Mouse (Mus musculus) NIH3T3 (cell line): Measurements from ENCODE around the gene Slc22a7.

Experiments used
- DNase-seq: peaks from one replicate; pipeline ENCODE4 v3.0.0-alpha.2; 2012; ENCODE audit warnings: low read depth

The Slc22a7 gene

DNA sequence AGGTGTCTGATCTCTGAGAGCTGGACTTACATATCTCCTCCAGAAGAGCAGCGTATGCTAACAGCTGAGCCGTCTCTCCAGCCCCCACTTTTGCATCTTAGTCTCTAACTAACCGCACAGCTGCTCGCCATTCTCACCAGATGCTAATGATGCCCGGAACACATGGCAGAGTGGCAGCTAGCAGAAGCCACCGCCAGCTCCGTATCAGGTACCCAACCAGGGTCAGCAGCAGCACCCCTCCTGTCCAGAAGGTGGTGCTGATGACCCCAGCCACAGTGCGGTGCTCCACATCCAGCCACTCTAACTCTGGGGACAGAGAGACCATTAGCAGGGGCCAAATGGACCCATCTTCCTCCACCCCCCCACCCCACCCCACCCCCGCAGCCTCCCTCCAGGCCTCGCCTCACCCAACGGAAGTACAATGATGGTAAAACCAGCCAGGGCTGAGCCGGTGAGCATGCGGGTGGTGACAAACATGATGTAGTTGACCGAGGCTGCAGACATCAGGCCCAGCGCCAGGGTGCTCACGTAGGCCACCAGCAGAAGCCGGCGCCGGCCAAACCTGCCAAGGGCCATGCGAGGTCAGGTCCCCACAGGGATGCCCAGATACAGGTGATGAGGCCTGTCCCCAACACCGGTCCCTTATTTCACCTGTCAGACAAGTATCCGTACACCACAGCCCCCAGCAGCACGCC is 1.4 kb downstream of the Slc22a7 start:
- no peak for DNase-seq

DNA sequence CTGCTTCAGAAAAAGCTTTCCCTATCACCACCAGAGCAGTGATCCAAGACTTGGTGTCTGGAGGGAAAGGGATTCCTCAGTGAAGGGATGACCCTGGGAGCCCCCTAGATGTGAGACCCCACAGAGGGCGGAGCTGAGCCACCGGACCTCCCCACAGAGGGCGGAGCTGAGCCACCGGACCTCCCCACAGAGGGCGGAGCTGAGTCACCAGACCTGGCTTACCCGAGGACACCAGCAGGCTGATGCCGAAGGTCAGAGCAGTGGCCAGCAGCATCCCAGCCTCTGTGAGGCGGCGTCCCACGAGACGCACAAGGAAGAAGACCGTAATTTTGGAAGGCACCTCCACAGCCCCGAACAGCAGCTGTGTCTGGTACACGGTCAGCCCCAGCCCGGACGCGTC is 4.6 kb downstream of the Slc22a7 start:
- DNase-seq = no peak

DNA sequence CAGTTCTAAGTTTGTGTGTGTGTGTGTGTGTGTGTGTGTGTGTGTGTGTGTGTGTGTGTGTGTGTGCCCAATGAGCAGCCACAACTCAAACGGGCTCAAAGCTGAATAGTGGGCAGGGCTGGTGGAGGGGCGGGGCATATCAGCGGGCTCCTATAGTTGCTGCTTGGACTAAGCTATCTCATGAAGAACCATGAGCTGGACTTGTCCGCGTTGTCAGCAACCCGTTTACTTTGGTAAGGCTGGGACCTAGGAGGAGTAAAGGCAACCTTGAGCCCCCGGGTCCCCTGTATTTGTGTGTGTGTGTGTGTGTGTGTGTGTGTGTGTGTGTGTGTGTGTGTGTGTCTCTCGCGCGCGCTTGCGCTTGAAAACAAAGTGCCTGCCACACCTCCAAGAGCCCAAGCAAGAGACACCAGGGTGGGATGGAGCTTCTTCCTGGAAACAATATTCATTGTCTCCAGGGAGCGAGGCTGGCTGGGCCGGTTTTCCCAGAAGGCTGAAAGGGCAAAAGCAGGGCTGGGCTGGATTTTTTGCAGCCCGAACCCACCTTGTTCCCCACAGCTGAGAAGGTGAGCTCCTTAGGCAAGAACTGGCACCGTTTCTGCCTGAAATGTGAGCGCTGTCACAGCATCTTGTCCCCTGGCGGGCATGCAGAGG is 9.4 kb downstream of the Slc22a7 start, which contains the start of gene Crip3:
Crip3 (plus strand) TSS at position 166 of the 654 bp plus-strand sequence.
- no peak for DNase-seq

DNA sequence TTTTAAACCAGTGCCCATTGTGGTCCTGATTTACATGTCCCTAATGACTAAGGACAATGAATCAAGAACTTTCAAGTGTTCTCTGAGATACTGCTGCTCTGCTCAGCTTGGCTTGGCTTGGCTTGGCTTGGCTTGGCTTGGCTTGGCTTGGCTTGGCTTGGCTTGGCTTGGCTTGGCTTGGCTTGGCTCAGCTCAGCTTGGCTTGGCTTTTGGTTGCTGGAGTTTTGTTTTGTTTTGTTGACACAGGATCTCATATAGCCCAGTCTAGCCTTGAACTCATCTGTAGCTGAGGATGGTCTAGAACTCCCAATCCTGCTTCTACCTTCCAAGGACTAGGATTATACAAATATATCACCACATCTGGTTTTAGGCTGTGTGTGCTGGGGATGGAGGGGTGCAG is 11.8 kb downstream of the Slc22a7 start:
- DNase-seq = no peak

- peak; percentile 18 for DNase-seq
Measured at GRCm38 (mm10) chr17:46419717-46420116, 18.5 kb downstream of the Slc22a7 start.

DNA sequence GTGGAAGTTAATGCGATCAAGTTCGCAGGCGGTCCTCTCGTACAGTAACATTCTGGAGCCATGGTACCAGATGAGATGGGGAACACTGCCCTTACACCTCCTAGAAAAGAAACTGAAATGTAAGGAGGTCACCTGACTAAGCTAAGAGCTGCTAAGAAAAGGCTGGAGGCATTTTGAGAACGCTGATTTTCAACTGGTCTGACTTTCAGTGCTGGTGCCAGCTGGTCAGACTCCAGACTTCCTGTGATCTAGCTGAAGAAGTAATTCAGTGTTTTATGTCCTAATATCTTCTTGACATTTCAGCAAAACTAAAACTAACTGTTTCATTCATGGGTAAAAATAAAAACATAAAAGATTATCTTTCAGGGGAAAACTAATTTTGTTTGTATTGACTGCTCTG is 19.6 kb downstream of the Slc22a7 start:
- peak; percentile 63 for DNase-seq

GRCm38 (mm10) chr17:46408478-46408877 is 29.8 kb downstream of the Slc22a7 start:
- DNase-seq = peak; percentile 20

DNA sequence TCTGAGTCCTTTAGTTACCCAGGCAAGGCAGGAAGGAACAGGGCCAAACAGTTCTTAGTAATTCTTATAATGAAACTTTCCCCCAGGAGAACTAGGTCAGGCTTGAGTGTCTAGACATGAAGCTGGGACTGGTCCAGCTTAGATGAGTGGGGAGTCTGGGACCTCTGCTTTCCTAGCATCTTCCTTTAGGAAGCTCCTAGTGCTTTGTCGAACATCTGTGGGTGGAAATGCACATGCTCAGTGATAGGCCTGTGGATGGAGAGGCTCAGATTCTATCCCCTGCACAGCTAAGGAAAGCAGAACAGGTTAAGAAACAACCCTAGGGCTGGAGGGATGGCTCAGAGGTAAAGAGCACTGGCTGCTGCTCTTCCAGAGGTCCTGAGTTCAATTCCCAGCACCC is 43.6 kb downstream of the Slc22a7 start:
- no peak for DNase-seq

- DNase-seq = peak; percentile 80
Measured at GRCm38 (mm10) chr17:46393012-46393411, 45.2 kb downstream of the Slc22a7 start.

DNA sequence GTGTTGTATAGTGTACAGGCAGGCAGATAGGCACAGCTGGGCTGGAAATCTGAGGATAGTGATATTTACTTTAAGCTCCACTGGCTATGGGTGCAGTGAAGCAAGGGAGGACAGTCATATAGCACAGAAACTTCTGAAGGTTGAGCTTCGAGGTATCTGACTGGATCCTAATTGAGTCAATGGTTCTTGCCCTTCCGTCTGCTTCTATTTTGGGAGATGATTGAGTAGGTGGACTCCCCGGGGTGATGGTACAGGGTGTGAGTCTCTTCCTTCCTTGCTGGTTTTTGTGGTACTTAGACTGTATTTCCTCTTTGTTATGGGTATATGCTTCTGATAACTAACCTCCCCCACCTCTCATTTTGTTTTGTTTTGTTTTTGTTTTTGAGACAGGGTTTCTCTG is 50.1 kb downstream of the Slc22a7 start:
- DNase-seq = no peak

- DNase-seq = peak; percentile 39
Measured at GRCm38 (mm10) chr17:46384061-46384801, 54.0 kb downstream of the Slc22a7 start.

DNA sequence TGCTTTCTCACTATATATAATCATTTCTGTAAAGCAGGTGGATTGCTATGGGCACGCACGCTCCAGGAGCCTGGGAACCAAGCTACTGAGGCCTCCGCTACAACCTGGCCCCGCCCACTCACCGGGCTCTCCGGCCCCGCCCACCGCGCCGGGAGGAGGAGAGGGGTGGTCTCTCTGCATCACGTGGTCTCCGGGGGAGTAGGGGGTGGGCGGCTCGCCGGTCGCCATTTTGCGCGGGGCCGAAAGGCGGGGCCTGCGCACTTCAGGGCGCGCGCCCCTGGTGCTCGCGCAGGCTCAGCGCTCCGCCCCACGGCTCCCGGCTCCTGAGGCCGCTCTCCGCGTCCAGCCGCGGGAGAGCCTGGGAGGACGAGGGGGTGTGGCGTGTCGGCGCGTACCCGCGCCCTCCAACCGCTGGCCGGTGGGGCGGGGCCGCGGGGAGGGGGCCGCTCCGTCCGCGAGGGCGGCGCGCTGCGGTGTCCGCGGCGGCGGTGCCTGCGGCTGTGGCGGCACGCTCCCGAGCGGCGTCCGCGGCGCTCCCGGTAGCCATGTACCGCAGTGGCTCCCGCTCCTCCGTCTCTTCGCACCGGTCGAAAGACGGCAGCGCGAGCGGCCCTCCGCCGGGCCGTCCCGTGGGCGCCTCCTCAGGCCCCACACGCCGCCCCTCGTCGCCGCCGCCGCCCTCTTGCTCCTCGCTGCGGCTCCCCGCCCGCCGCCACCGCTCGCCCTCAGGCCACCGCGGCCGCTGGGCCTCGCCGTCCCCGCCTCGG is 54.8 kb downstream of the Slc22a7 start, which contains the start of gene Zfp318:
Zfp318 (plus strand) TSS at position 438 of the 767 bp plus-strand sequence.
- peak; percentile 98 for DNase-seq
